Mouse (Mus musculus) heart, embryonic 10.5 days (tissue): ENCODE results near the gene Gpr156. TPM values are rescaled to one million over a fixed set of nuclear protein-coding genes. Genes with fewer than 3 reads are reported as not detected.

Source experiments
- DNase-seq: peaks from one replicate; pipeline ENCODE4 v3.0.0-alpha.2; 2017; ENCODE audit warnings: low spot score
- H3K27ac ChIP-seq: fragments of 300-500 bp; sonication (generic); 2 replicates; pipeline ENCODE4 v1.5.1; 2016; ENCODE audit warnings: mild to moderate bottlenecking
- H3K27me3 ChIP-seq: fragments of 300-500 bp; sonication (generic); 2 replicates; pipeline ENCODE4 v1.6.1; 2016; ENCODE audit warnings: mild to moderate bottlenecking; ENCODE audit not compliant: poor library complexity, insufficient read depth, severe bottlenecking
- H3K36me3 ChIP-seq: fragments of 300-500 bp; sonication (generic); 2 replicates; pipeline ENCODE4 v1.6.1; 2016; ENCODE audit warnings: mild to moderate bottlenecking, moderate library complexity
- H3K4me1 ChIP-seq: fragments of 300-500 bp; sonication (generic); 2 replicates; pipeline ENCODE4 v1.6.1; 2016; ENCODE audit warnings: mild to moderate bottlenecking
- H3K4me3 ChIP-seq: fragments of 300-500 bp; sonication (generic); 2 replicates; pipeline ENCODE4 v1.5.1; 2016; ENCODE audit warnings: mild to moderate bottlenecking, moderate library complexity
- H3K9me3 ChIP-seq: fragments of 300-500 bp; sonication (generic); 2 replicates; pipeline ENCODE4 v1.6.1; 2016; ENCODE audit warnings: mild to moderate bottlenecking, moderate library complexity
- WGBS: fragments of 180-500 bp; shearing (Covaris S2); methylation state at CpG from one replicate; pipeline ENCODE4 v1.1.7; 2016; 5-methylcytosine and 5-hydroxymethylcytosine counted together
- polyA plus RNA-seq: library from polyadenylated mRNA; unstranded; fragments of >200 nt; fragmentation: Nextera tagmentation; extraction: Ambion mirVana; gene quantifications from 2 replicates; pipeline ENCODE4 v1.2.1, GENCODE M21; 2016

The Gpr156 gene
- polyA plus RNA-seq, 1 experiment from 2014 or later, result 0.40 TPM

DNA sequence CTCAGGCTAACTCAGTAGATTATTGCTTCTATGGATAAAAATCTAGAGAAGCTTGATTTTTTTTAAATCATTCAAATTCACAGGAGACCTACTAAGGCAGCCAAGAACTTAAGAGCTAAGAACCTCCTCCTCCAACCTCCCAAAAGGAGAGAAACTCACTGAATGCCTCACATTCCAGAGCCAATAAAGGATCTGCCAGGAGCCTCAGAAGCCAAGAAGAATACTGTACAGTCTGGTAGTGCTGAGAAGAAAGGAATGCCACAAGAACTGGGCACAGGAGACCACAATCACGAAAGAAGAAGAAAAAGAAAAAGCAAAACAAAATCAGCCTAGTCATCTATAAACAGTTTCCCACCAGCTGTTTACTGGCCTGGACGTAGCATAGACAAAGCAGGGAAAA is 12.7 kb downstream of the Gpr156 start:
- no peak overlapping the region for H3K4me3 ChIP-seq
- no peak for DNase-seq
- H3K4me1 ChIP-seq, result peaks cover 5% of the 10 kb centered on the region
- no peaks in the 10 kb centered on the region for H3K27me3 ChIP-seq
- no peaks in the 10 kb centered on the region for H3K9me3 ChIP-seq
- WGBS, result 54% methylated on average over 2 of the region's 2 CpGs
- H3K27ac ChIP-seq, result no peak overlapping the region
- H3K36me3 ChIP-seq, result no peaks in the 10 kb centered on the region

- Histone ChIP-seq H3K27me3 (no peaks in the 10 kb centered on the region), H3K4me3 (no peak overlapping the region), H3K4me1 (peaks cover 5% of the 10 kb centered on the region), H3K27ac (no peak overlapping the region), H3K36me3 (no peaks in the 10 kb centered on the region), H3K9me3 (no peaks in the 10 kb centered on the region)
- DNase-seq, result no peak
- WGBS, result 86% methylated on average over 2 of the region's 2 CpGs
Observed at GRCm38 (mm10) chr16:37929626-37930025, 13.3 kb downstream of the Gpr156 start.

DNA sequence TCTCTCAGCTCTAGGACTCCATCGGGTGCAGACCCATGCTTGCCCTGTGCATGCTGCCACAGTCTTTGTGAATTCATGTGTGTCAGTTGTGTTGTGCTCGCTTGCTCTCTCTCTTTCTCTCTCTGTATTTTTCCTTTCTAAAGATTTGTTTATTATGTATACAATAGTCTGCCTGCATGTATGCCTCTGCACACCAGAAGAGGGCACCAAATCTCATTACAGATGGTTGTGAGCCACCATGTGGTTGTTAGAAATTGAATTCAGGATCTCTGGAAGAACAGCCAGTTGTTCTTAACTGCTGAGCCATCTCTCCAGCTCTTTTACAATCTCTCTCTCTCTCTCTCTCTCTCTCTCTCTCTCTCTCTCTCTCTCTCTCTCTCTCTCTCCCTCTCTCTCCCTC is 18.6 kb downstream of the Gpr156 start:
- peaks cover 4% of the 10 kb centered on the region; the same call in 1 of the 2 replicates for H3K4me1 ChIP-seq
- H3K36me3 ChIP-seq, result no peaks in the 10 kb centered on the region
- 0 out of 2 replicates have a peak, but pooled peaks cover 7% of the 10 kb centered on the region for H3K27me3 ChIP-seq
- no peak for DNase-seq
- WGBS, result 86% methylated on average over 2 of the region's 2 CpGs
- no peak overlapping the region for H3K4me3 ChIP-seq
- no peaks in the 10 kb centered on the region for H3K9me3 ChIP-seq
- no peak overlapping the region for H3K27ac ChIP-seq

- peaks cover 4% of the 10 kb centered on the region; the same call in 1 of the 2 replicates for H3K4me1 ChIP-seq
- no peaks in the 10 kb centered on the region for H3K9me3 ChIP-seq
- DNase-seq, result no peak
- 0 out of 2 replicates have a peak, but pooled peaks cover 7% of the 10 kb centered on the region for H3K27me3 ChIP-seq
- 74% methylated on average over 8 of the region's 8 CpGs for WGBS
- no peak overlapping the region for H3K4me3 ChIP-seq
- H3K27ac ChIP-seq, result no peak overlapping the region
- no peaks in the 10 kb centered on the region for H3K36me3 ChIP-seq
Observed at GRCm38 (mm10) chr16:37937276-37937675, 21.0 kb downstream of the Gpr156 start.

DNA sequence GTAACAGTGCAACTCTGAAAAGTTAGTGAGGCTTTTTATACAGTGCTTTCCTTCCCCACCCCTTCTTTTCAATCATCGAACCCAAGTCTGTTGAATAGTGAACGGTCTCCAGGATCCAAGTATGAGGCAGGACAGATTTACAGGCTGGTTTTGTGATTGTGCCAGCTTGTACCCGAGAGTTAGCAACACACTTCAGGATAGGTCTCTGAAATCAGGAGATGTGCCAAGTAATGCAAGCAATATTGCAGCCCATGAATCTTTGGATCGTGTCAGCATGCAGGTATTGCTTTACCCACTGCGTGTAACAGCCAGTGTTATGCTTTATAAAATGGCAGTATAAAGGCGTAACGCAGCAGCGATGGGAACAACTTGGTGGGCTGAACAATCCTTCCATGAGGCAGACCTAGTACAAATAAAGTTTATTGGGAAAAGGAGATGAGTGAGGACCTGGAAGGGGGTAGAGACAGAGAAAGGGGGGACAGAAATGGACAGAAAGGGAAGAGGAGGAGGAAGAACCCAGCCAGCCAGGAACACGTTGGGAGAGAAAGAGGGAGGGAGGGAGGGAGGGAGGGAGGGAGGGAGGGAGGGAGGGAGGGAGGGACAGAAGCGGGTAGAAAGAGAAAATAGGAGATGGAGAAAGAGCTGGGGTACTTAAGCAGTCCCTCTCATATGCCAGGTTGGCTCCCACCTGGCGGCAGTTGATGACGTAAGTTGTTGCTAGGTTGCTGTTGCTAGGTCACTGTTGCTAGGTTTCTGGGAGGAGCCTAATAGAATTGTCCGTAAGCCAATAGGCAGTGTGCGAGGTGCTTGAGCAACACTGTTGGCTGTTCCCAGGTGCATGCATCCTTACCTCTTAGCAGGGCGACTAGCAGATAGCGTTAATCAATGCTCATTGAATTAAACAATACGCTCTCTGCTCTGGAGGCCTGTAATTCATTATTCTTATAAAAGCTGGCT is 22.1 kb downstream of the Gpr156 start:
- Histone ChIP-seq H3K9me3 (no peaks in the 10 kb centered on the region), H3K4me3 (no peak overlapping the region), H3K27ac (no peak overlapping the region), H3K4me1 (peaks cover 4% of the 10 kb centered on the region; the same call in 1 of the 2 replicates), H3K36me3 (no peaks in the 10 kb centered on the region), H3K27me3 (0 out of 2 replicates have a peak, but pooled peaks cover 7% of the 10 kb centered on the region)
- WGBS, result 55% methylated on average over 16 of the region's 17 CpGs
- no peak for DNase-seq

DNA sequence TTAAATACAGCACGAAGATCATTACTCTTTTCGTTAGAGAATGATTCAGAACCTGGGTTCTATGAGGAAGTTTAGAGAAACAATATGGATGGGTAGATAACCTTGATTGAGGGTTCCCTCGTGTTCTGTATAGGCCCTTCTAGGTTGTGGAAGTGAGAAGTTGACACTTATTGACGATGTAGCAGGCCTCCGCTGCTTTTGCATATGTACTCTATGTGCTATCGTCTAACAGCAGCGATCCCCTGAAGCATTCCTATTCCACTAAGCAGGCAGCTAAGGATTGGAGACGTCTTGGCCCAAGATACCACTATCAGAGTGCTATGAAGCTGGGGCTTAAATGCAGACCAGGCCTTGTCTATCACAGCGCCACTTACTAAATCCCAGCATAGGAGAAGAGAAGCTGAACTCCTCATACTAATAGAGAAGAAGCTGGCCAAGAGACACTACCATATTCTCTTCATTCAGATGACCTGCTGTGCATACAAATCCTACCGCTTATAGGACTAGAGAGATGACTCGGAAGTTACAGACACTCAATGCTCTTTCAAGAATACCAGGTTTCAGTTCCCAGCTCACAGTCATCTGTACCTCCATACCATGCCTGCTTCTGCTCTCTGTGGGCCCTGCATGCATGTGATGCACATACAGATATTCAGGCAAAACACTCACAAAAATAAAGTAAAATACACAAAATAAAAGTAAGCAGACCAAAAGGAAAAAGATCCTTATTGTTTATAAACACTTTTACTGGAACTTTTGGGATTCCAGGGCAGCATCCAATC is 23.0 kb downstream of the Gpr156 start:
- Histone ChIP-seq H3K27me3 (0 out of 2 replicates have a peak, but pooled peaks cover 7% of the 10 kb centered on the region), H3K36me3 (no peaks in the 10 kb centered on the region), H3K27ac (no peak overlapping the region), H3K4me1 (peaks cover 4% of the 10 kb centered on the region; the same call in 1 of the 2 replicates), H3K9me3 (no peaks in the 10 kb centered on the region), H3K4me3 (no peak overlapping the region)
- 69% methylated on average over 11 of the region's 11 CpGs for WGBS
- no peak for DNase-seq

DNA sequence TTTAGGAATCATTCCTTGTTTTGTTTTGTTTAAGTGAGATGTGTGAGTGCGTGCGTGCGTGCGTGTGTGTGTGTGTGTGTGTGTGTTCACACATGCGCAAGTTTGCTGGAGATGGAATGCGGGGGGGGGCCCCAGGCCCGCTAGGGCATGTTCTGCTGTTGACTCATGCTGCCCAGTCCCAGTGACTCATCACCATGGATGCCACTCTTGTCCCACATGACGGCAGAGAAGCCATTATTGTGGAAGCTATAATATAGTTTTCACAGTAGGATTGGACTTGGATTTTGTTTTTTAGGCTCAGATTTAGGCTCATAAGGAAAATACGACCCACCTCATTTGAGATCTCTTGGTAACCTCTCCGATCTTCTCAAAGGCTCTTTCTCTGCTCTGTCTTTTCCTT is 24.0 kb downstream of the Gpr156 start:
- no peak for DNase-seq
- Histone ChIP-seq H3K27me3 (0 out of 2 replicates have a peak, but pooled peaks cover 7% of the 10 kb centered on the region), H3K27ac (no peak overlapping the region), H3K4me3 (no peak overlapping the region), H3K36me3 (no peaks in the 10 kb centered on the region), H3K9me3 (no peaks in the 10 kb centered on the region), H3K4me1 (peaks cover 4% of the 10 kb centered on the region; the same call in 1 of the 2 replicates)
- WGBS, result 80% methylated on average over 10 of the region's 10 CpGs

GRCm38 (mm10) chr16:37943701-37944100 is 27.4 kb downstream of the Gpr156 start:
- Histone ChIP-seq H3K27me3 (no peaks in the 10 kb centered on the region), H3K4me3 (no peak overlapping the region), H3K9me3 (no peaks in the 10 kb centered on the region), H3K4me1 (0 out of 2 replicates have a peak, but pooled peaks cover 2% of the 10 kb centered on the region), H3K27ac (no peak overlapping the region), H3K36me3 (no peaks in the 10 kb centered on the region)
- no peak for DNase-seq
- 66% methylated on average over 2 of the region's 2 CpGs for WGBS

- H3K9me3 ChIP-seq, result no peaks in the 10 kb centered on the region
- WGBS, result 86% methylated on average over 8 of the region's 8 CpGs
Observed at GRCm38 (mm10) chr16:37945031-37945796, 28.9 kb downstream of the Gpr156 start.

GRCm38 (mm10) chr16:37947160-37947559 is 30.9 kb downstream of the Gpr156 start:
- Histone ChIP-seq H3K36me3 (no peaks in the 10 kb centered on the region), H3K4me1 (no peaks in the 10 kb centered on the region), H3K27ac (no peak overlapping the region), H3K4me3 (no peak overlapping the region), H3K9me3 (no peaks in the 10 kb centered on the region), H3K27me3 (no peaks in the 10 kb centered on the region)
- DNase-seq, result no peak
- WGBS, result 32% methylated on average over 5 of the region's 5 CpGs

More at GRCm38 (mm10) chr16:37945031-37945796, 28.9 kb downstream of the Gpr156 start:
- Histone ChIP-seq H3K4me3 (no peak overlapping the region), H3K36me3 (no peaks in the 10 kb centered on the region), H3K27ac (no peak overlapping the region), H3K27me3 (no peaks in the 10 kb centered on the region), H3K4me1 (no peaks in the 10 kb centered on the region)
- no peak for DNase-seq

DNA sequence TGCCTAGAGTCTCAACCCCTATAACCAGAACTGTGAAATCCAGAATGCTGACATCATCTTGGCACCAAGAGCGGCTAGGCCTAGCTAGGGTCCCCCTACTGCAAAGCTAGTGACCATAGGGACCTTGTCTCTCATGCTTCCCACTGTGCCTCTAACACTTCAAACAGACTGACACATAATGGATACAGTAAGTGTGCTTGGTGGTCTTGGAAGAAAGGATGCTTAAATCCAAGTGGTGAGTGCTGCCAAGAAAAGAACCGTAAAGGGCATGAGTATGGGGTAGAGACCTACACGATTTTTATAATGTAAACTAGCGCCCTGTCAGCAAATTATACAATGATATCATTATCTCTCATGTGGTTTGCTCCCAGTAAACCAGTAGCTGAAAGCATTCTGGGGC is 32.1 kb downstream of the Gpr156 start:
- Histone ChIP-seq H3K27ac (no peak overlapping the region), H3K4me3 (no peak overlapping the region), H3K27me3 (no peaks in the 10 kb centered on the region), H3K4me1 (no peaks in the 10 kb centered on the region), H3K36me3 (no peaks in the 10 kb centered on the region), H3K9me3 (no peaks in the 10 kb centered on the region)
- WGBS, result 86% methylated on average over 4 of the region's 4 CpGs
- no peak for DNase-seq

GRCm38 (mm10) chr16:37951171-37951570 is 34.9 kb downstream of the Gpr156 start:
- no peaks in the 10 kb centered on the region for H3K27me3 ChIP-seq

More at GRCm38 (mm10) chr16:37951171-37951570, 34.9 kb downstream of the Gpr156 start:
- Histone ChIP-seq H3K4me3 (no peak overlapping the region), H3K36me3 (no peaks in the 10 kb centered on the region), H3K27ac (no peak overlapping the region), H3K4me1 (peaks cover 5% of the 10 kb centered on the region; the same call in 1 of the 2 replicates), H3K9me3 (no peaks in the 10 kb centered on the region)
- no peak for DNase-seq
